Mouse (Mus musculus): ENCODE data around the gene Chchd6. TPM values are rescaled to one million over a fixed set of nuclear protein-coding genes. Genes with fewer than 3 reads are reported as not detected.

Gene Chchd6
- polyA plus RNA-seq, 1 experiment from 2014 or later = 174 TPM

GRCm38 (mm10) chr6:89553012-89553704 lies 42.3 kb downstream of the Chchd6 start:
- Histone ChIP-seq H3K36me3 (peaks cover 5% of the 10 kb centered on the region; the same call in 1 of the 2 replicates), H3K4me1 (peaks cover 10% of the 10 kb centered on the region), H3K27ac (replicated peaks) (no peak overlapping the region), H3K9me3 (replicated peaks) (no peaks in the 10 kb centered on the region), H3K4me3 (replicated peaks) (no peak overlapping the region), H3K4me2 (no peak overlapping the region), H3K27me3 (replicated peaks) (no peaks in the 10 kb centered on the region), H3K9ac (replicated peaks) (no peak overlapping the region)
- ATAC-seq (ENCODE audit: low FRiP score) = peak; percentile 77; the same call in 1 of the 2 replicates
- WGBS = 7% methylated on average over 4 of the region's 4 CpGs

- Histone ChIP-seq H3K9me3 (replicated peaks) (no peaks in the 10 kb centered on the region), H3K4me2 (no peak overlapping the region), H3K4me1 (peaks cover 10% of the 10 kb centered on the region), H3K36me3 (peaks cover 5% of the 10 kb centered on the region; the same call in 1 of the 2 replicates), H3K4me3 (replicated peaks) (no peak overlapping the region), H3K27ac (replicated peaks) (no peak overlapping the region), H3K9ac (replicated peaks) (no peak overlapping the region), H3K27me3 (replicated peaks) (no peaks in the 10 kb centered on the region)
- ATAC-seq (ENCODE audit: low FRiP score) = peak; percentile 6; the same call in 1 of the 2 replicates
- WGBS = 95% methylated on average over 6 of the region's 6 CpGs
Measured at GRCm38 (mm10) chr6:89552321-89553011, 43.0 kb downstream of the Chchd6 start.

- 65% methylated on average over 3 of the region's 3 CpGs for WGBS
- Histone ChIP-seq H3K36me3 (no peaks in the 10 kb centered on the region; the same call in 1 of the 2 replicates), H3K4me2 (no peak overlapping the region), H3K9me3 (replicated peaks) (no peaks in the 10 kb centered on the region), H3K4me3 (replicated peaks) (no peak overlapping the region), H3K4me1 (peaks cover 10% of the 10 kb centered on the region), H3K27me3 (replicated peaks) (no peaks in the 10 kb centered on the region), H3K27ac (replicated peaks) (no peak overlapping the region), H3K9ac (replicated peaks) (no peak overlapping the region)
- no peak for ATAC-seq (ENCODE audit: low FRiP score)
Measured at GRCm38 (mm10) chr6:89549157-89549556, 46.3 kb downstream of the Chchd6 start.

GRCm38 (mm10) chr6:89547951-89548350 lies 47.5 kb downstream of the Chchd6 start:
- WGBS = 89% methylated on average over 3 of the region's 3 CpGs
- Histone ChIP-seq H3K4me2 (no peak overlapping the region), H3K9ac (replicated peaks) (no peak overlapping the region), H3K4me3 (replicated peaks) (no peak overlapping the region), H3K27ac (replicated peaks) (no peak overlapping the region), H3K27me3 (replicated peaks) (no peaks in the 10 kb centered on the region), H3K4me1 (peaks cover 6% of the 10 kb centered on the region), H3K9me3 (replicated peaks) (no peaks in the 10 kb centered on the region), H3K36me3 (no peaks in the 10 kb centered on the region)
- ATAC-seq (ENCODE audit: low FRiP score) = no peak

- ATAC-seq (ENCODE audit: low FRiP score) = no peak
- no peaks in the 10 kb centered on the region for H3K27me3 ChIP-seq (replicated peaks)
- no peak overlapping the region for H3K27ac ChIP-seq (replicated peaks)
- 84% methylated on average over 1 of the region's 1 CpGs for WGBS
- no peak overlapping the region for H3K4me2 ChIP-seq
- no peaks in the 10 kb centered on the region for H3K4me1 ChIP-seq
- 0 out of 2 replicates have a peak, but pooled peaks cover 5% of the 10 kb centered on the region for H3K36me3 ChIP-seq
- H3K9ac ChIP-seq (replicated peaks) = no peak overlapping the region
- H3K9me3 ChIP-seq (replicated peaks) = no peaks in the 10 kb centered on the region
- H3K4me3 ChIP-seq (replicated peaks) = no peak overlapping the region
Measured at GRCm38 (mm10) chr6:89538102-89538751, 57.2 kb downstream of the Chchd6 start.

GRCm38 (mm10) chr6:89535626-89536225 lies 59.7 kb downstream of the Chchd6 start:
- no peaks in the 10 kb centered on the region for H3K4me1 ChIP-seq
- WGBS = 69% methylated on average over 1 of the region's 1 CpGs
- no peak for ATAC-seq (ENCODE audit: low FRiP score)

GRCm38 (mm10) chr6:89524766-89525165 lies 70.7 kb downstream of the Chchd6 start:
- Histone ChIP-seq H3K9me3 (replicated peaks) (no peaks in the 10 kb centered on the region), H3K4me2 (no peak overlapping the region), H3K4me1 (no peaks in the 10 kb centered on the region), H3K27me3 (replicated peaks) (no peaks in the 10 kb centered on the region), H3K36me3 (no peaks in the 10 kb centered on the region), H3K27ac (replicated peaks) (no peak overlapping the region), H3K9ac (replicated peaks) (no peak overlapping the region), H3K4me3 (replicated peaks) (no peak overlapping the region)
- 68% methylated on average over 2 of the region's 2 CpGs for WGBS
- no peak for ATAC-seq (ENCODE audit: low FRiP score)

More at GRCm38 (mm10) chr6:89535626-89536225, 59.7 kb downstream of the Chchd6 start:
- no peaks in the 10 kb centered on the region for H3K27me3 ChIP-seq (replicated peaks)
- no peak overlapping the region for H3K4me2 ChIP-seq
- H3K9ac ChIP-seq (replicated peaks) = no peak overlapping the region
- 0 out of 2 replicates have a peak, but pooled peaks cover 5% of the 10 kb centered on the region for H3K36me3 ChIP-seq
- no peak overlapping the region for H3K4me3 ChIP-seq (replicated peaks)
- no peak overlapping the region for H3K27ac ChIP-seq (replicated peaks)
- H3K9me3 ChIP-seq (replicated peaks) = no peaks in the 10 kb centered on the region

- no peak overlapping the region for H3K27ac ChIP-seq (replicated peaks)
- no peaks in the 10 kb centered on the region for H3K27me3 ChIP-seq (replicated peaks)
- no peak overlapping the region for H3K9ac ChIP-seq (replicated peaks)
- no peak overlapping the region for H3K4me3 ChIP-seq (replicated peaks)
- H3K9me3 ChIP-seq (replicated peaks) = no peaks in the 10 kb centered on the region
- no peaks in the 10 kb centered on the region for H3K36me3 ChIP-seq
- H3K4me1 ChIP-seq = peaks cover 9% of the 10 kb centered on the region; the same call in 1 of the 2 replicates
- no peak for ATAC-seq (ENCODE audit: low FRiP score)
- no peak overlapping the region for H3K4me2 ChIP-seq
Measured at GRCm38 (mm10) chr6:89510154-89510553, 85.3 kb downstream of the Chchd6 start.

GRCm38 (mm10) chr6:89508725-89509124 lies 86.7 kb downstream of the Chchd6 start:
- H3K4me3 ChIP-seq (replicated peaks) = no peak overlapping the region
- H3K27me3 ChIP-seq (replicated peaks) = no peaks in the 10 kb centered on the region
- H3K4me1 ChIP-seq = peaks cover 9% of the 10 kb centered on the region; the same call in 1 of the 2 replicates
- H3K9me3 ChIP-seq (replicated peaks) = no peaks in the 10 kb centered on the region
- H3K4me2 ChIP-seq = no peak overlapping the region
- H3K27ac ChIP-seq (replicated peaks) = no peak overlapping the region
- H3K9ac ChIP-seq (replicated peaks) = no peak overlapping the region
- no peak for ATAC-seq (ENCODE audit: low FRiP score)
- 67% methylated on average over 2 of the region's 2 CpGs for WGBS
- no peaks in the 10 kb centered on the region for H3K36me3 ChIP-seq

GRCm38 (mm10) chr6:89508263-89508662 lies 87.2 kb downstream of the Chchd6 start:
- Histone ChIP-seq H3K27ac (replicated peaks) (no peak overlapping the region), H3K9me3 (replicated peaks) (no peaks in the 10 kb centered on the region), H3K4me2 (no peak overlapping the region), H3K36me3 (no peaks in the 10 kb centered on the region), H3K27me3 (replicated peaks) (no peaks in the 10 kb centered on the region), H3K9ac (replicated peaks) (no peak overlapping the region), H3K4me1 (peaks cover 9% of the 10 kb centered on the region; the same call in 1 of the 2 replicates), H3K4me3 (replicated peaks) (no peak overlapping the region)
- no peak for ATAC-seq (ENCODE audit: low FRiP score)

GRCm38 (mm10) chr6:89499961-89500360 lies 95.5 kb downstream of the Chchd6 start:
- H3K36me3 ChIP-seq = no peaks in the 10 kb centered on the region
- H3K9me3 ChIP-seq (replicated peaks) = no peaks in the 10 kb centered on the region
- H3K4me3 ChIP-seq (replicated peaks) = no peak overlapping the region
- H3K4me2 ChIP-seq = no peak overlapping the region
- H3K27me3 ChIP-seq (replicated peaks) = no peaks in the 10 kb centered on the region
- no peak overlapping the region for H3K9ac ChIP-seq (replicated peaks)
- 97% methylated on average over 1 of the region's 1 CpGs for WGBS
- ATAC-seq (ENCODE audit: low FRiP score) = no peak
- H3K4me1 ChIP-seq = peaks cover 9% of the 10 kb centered on the region; the same call in 1 of the 2 replicates
- no peak overlapping the region for H3K27ac ChIP-seq (replicated peaks)
